Mouse (Mus musculus) gastrocnemius, postnatal 4 days (tissue): ENCODE measurements around the gene Olfr317. TPM values are rescaled to one million over a fixed set of nuclear protein-coding genes. Genes with fewer than 3 reads are reported as not detected.
"Not testable (repeated sequence)": the region's sequence is repeated elsewhere in the genome, so short reads cannot be mapped to it uniquely, and the experiment has no call there.

Experiments used
- DNase-seq, 2 experiments: peaks; one replicate each; pipeline ENCODE4 v3.0.0; 2021 to 2022; ENCODE audit warnings: low spot score in 2 of 2, mixed read lengths in 2 of 2
- long read RNA-seq, 2 experiments: library from polyadenylated mRNA; stranded (forward); transcript quantifications; one replicate each; pipeline ENCODE4 v2.0.0; 2021
- total RNA-seq, 2 experiments: library from RNA; stranded (reverse); gene quantifications; 2 replicates each; pipeline ENCODE4 v1.2.3; 2021

Gene Olfr317
- not detected for total RNA-seq
- long read RNA-seq, experiment 1: 0 reads
- long read RNA-seq, experiment 2: 0 reads

DNA sequence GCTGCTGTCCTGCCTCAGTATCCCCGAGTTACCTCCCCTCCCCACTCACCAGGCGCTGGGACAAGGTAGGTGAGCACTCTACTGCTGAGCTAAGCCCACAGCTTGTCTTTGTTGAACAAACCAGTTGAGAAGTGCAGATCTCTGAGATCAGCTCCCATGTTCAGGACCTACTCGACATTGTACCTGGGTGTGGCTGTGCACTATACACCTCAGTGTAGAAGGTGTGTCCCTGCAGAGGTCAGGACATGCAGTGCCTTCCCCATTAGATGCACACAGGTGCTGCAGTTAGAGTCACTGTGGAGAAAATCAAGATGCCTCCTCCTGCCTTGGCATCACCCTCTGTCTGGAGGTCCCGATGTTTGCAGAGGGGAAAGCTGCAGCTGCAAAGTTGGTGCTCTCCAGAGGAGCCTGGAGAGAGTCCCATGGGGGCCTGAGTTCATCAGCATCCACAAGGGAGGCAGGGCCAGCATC, at the start of gene Olfr317:
Gene Olfr317, minus strand, starts transcription at position 421 of the 471 bp plus-strand sequence.
- no peak for DNase-seq

DNA sequence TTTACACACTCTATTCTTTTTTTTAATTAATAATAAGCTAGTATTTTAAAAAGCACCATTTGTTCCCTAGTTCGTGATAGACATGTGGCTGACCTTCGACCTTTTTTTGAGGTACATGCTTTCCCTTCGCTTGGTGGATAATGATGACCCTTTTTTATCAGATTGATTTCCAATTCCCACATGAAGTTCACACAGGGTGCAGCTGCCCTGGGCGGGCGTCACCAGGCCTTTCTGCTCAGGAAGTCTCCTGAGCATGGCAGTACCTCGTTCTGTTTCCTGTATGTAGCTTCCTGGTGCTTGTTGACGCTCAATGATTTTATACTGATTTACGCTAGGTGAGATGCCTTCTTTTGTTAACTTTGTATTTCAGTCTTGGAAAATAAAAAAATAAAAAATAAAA, 49.3 kb upstream of the Olfr317 start:
- no peak for DNase-seq

DNA sequence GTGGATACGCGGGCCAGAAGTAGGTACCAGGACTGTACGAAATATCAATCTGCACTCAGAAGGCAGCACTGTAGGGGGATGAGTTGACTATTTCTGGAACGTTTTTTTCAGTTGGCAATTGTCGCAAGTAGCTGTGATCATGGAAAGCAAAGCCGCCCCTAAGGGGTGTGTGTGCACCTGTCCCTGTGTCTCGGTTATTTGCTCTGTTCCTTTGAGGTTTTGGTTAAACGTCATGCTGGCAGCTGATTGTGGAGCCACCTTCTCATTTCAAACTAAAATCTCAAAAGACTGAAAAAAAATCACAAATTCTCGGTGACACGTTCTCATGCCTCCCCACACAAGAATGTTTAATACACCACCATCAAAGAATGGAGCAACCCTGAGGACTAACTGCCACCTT, 48.6 kb upstream of the Olfr317 start:
- no peak for DNase-seq

DNA sequence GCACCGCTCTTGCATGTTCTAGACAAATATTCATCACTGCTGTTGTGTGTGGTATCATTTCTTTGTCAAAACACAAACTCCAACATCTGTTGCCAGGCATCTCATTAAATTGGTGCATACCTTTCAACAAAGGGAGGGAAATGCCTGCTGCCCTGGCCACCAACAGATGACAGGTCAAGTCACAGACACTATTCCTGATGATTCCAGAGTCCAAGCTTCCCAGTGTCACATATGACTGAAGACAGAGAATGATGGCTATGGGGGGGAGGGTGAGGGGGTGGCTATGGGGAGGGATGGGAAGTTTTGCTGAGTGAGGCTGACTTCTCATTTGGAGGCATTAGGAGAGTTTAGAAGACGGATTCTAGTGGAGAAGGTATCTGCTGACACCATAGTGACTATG, 45.2 kb upstream of the Olfr317 start:
- DNase-seq: no peak

DNA sequence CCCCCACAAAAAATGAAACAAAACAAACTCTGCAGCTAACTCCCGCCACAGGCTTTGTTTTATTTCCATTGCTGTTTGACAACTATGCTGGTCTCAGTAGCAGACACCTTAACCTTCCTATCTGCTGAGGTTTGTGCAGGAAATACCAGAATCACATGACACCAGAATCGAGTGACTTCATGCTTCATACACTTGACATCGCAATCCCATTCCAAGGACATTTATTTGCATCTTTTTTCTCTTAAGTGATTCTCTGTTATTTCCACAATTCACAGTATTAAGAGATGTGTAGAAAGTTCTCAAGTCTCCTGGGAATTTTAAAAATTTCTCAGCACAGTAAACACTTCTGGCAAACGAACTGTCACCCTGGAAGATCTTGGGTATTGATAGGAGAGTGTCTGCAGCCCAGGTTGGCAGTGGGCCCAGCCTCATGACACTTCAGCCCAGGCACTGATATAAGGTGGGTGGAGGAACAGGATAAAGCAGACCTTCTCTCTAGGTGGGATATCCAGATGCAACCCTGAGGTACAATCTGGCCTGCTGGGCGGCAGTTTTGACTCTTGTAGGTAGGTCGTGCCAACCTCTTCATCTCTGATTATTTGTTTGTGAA, 43.6 kb upstream of the Olfr317 start, which contains the start of gene Olfr314:
Gene Olfr314, plus strand, starts transcription at position 473 of the 610 bp plus-strand sequence.
- DNase-seq: no peak

DNA sequence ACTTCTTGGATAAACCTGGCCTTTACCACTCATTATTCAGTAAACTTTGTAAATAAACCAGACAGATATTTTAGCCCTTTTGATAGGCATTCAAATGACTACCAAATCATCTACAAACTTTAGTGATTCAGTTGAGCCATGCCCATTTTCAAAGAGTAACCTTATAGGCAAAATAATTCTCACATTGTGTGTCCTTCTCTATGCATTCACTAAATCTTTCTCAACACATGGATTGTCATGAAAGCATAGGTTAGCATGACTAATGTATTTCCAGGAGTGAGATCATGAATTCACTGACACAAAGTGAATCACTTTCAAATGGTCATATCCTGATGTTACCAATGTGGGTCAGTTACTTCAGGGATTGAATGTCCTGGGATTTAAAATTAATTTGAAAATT, 33.9 kb upstream of the Olfr317 start, which contains the start of gene Olfr315:
Gene Olfr315, plus strand, starts transcription at position 301 of the 400 bp plus-strand sequence.
- no peak for DNase-seq

DNA sequence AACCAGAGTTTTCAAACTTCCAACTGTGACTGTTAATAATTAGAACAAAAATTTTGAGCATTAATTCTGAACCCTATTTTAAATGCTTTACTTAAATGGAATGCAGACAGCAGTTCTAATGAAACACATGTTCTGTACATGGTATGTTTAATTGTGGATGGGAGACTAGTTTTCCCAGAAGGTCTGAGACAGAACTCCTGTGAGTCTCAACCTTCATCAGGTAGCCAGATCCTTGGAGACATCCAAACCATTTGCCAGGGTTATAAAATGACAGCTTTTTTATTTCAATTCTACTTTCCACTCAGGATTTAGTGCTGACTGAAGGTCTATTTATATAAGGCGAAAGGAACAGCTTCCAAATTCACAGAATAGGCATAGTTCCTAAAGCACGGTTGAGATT, 13.4 kb upstream of the Olfr317 start, which contains the start of gene Olfr316:
Gene Olfr316, plus strand, starts transcription at position 301 of the 400 bp plus-strand sequence.
- DNase-seq: no peak

DNA sequence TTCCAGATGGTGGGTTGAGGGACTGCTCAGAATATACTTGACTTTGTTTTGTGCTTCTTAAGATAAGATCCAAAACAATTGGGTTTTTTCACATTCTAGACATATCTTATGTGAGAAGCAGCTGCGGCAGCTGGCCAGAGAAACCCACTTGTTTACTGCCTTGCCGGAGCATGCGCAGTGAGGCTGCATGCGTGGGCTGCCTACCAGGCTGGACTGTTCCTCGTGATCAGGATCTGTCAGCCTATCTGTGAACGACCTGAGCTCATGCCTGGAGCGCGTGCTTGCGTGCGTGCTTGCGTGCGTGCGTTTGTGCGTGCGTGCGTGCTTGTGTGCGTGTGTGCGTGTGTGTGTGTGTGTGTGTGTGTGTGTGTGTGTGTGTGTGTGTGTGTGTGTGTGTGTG, 12.1 kb upstream of the Olfr317 start:
- not testable (repeated sequence) for DNase-seq

DNA sequence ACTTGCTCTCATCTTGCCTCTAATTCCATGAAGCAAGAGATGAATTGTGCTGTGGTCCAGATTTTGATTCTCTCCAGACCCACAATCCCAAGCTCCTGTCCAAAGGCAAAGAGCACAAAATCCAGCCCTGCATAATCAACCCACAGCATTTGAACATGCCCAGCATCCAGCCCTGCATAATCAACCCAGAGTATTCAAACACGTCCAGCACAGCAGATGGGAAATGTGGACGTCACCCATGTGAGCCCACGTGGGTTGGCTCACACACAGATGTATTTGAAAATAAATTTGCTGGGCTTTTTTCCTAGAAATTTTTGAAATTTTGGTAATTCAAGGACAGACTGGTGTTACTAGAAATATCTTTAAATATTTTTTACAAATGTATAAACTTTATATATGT, 5.6 kb downstream of the Olfr317 start:
- no peak for DNase-seq

DNA sequence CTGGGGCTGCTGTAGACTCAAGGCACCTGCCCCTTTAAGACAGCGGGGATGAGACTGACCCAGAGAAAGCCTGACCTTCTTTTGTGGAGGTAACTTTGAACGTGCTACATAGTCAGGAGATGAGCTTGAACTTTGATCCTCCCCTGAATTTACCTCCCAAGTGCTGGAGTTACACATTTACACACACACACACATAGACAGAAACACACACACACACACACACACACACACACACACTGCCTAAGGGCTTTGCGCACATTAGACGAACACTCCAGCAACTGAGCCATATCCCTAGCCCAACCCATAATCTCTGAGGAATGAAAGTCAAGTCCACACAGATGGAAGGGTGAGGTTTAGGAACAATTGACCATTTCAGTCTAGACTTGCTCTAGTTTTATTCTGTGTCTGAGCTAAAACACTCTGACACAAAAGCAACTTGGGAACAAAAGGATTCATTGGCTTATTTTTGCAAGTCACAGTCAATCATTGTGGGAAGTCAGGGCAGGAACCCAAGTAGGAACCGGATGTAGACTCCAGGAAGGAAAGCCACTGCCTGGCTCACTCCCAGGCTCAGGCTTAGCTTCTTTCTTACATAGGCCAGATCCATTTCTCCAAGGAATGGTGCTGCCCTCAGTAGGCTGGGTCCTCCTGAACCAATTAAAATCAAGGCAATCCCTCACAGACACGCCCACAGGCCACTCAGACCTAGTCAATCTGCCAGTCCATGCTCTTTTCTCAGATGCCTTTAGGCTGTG, 10.9 kb downstream of the Olfr317 start:
- DNase-seq: not testable (repeated sequence)

DNA sequence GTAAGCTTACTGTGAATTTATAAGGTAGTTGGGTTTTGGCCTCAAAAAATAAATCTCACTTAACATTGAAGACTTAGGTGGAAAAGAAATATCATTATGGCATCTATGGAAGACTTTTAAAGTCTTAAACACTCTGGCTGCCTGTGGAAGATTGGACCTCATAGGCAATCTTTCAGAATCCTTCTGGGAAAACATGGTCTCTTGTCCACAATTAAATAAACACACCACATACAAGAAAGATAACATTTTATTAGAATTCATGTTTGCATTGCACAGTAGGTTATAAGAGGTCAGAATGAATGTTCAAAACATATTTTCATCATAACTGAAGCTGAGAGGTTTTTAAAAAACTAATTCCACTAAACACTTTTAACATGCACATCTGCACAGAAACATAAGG, 15.1 kb downstream of the Olfr317 start, which contains the start of gene Olfr318:
Gene Olfr318, minus strand, starts transcription at position 101 of the 400 bp plus-strand sequence.
- no peak for DNase-seq

DNA sequence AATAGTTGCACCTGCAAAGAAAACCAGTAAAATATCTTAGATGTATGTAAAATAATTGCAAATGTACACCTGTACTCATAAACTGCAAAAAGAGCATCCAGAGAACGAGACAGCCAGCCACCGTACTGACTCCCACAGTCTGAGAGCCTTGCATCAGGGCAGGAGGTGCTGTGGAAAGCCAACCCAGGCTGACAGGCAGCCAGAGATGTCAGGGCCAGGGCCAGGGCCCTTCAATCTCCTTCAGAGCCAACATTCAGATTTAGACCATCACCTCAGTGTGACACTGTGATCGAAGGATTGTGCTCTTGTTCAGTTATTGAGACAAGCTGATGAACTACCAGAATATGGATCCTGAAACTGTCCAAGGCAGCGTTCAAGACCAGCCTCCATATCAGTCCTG, 19.3 kb downstream of the Olfr317 start:
- DNase-seq: no peak

DNA sequence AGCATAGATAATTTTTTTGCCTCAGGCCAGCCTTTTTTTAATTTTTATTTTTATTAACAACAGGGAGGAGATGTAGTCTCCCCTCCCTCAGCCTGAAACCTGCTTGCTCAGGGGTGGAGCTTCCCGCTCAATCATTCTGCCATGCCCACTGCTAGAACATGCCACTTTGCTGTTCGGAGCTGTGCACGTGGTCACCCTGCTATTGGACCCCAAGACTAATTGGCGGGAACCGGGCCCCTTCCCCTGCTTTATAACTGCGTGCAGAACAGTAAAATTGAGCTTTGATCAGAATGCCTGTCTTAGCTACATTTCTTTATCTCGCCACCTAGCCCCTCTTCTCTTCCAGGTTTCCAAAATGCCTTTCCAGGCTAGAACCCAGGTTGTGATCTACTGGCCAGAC, 21.3 kb downstream of the Olfr317 start:
- not testable (repeated sequence) for DNase-seq

DNA sequence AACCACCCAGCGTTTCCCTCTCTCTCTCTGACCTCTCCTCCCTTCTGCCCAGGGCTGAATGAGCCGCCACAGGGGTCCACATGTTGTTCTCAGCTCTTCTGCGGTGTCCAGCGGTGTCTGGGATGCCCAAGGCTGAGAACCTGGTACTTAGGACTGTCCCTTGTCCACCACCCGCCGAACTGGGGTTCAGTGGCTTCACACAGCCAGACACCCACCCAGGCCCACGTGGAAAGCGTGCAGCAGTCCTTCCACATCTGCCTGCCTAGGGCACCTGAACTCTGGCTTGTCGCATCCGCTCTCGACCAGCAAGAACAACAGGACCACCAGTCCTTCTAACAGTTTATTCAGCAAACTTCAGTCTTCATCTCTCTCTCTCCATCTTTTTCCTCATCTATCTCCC, 29.9 kb downstream of the Olfr317 start:
- no peak for DNase-seq

DNA sequence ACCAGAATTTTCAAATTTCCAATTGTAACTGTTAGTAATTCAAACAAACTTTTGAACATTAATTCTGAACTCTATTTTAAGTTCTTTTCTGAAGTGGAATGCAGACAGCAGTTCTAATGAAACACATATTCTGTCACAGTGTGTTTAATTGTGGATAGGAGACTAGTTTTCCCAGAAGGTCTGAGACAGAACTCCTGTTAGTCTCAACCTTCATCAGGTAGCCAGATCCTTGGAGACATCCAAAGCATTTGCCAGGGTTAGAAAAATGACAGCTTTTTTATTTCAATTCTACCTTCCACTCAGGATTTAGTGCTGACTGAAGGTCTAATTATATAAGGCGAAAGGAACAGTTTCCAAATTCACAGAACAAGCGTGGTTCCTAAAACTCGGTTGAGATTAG, 40.1 kb downstream of the Olfr317 start, which contains the start of gene Olfr319:
Gene Olfr319, plus strand, starts transcription at position 301 of the 400 bp plus-strand sequence.
- no peak for DNase-seq

Other genes with a start within 250 kb of the Olfr317 start
- not detected for gene Olfr332, start 246.7 kb downstream of the Olfr317 start, total RNA-seq
- gene Olfr331, start 236.6 kb downstream of the Olfr317 start, total RNA-seq: not detected
- not detected for gene Olfr330, start 204.4 kb downstream of the Olfr317 start, total RNA-seq
- gene Olfr329-ps, start 192.8 kb downstream of the Olfr317 start, total RNA-seq: not detected
- gene Olfr328, start 183.6 kb downstream of the Olfr317 start, total RNA-seq: not detected
- gene Olfr224, start 168.7 kb downstream of the Olfr317 start, total RNA-seq: not detected
- not detected for gene Olfr325, start 161.5 kb downstream of the Olfr317 start, total RNA-seq
- not detected for gene Olfr324, start 144.1 kb downstream of the Olfr317 start, total RNA-seq
- not detected for gene 2210407C18Rik, start 123.1 kb downstream of the Olfr317 start, total RNA-seq
- gene Olfr323, start 108.7 kb downstream of the Olfr317 start, total RNA-seq: not detected
- under 1 TPM in 1 of 2 experiments, not detected in 1; 0.13 TPM for gene Trim58, start 98.7 kb downstream of the Olfr317 start, total RNA-seq
- not detected for gene Olfr322, start 80.4 kb downstream of the Olfr317 start, total RNA-seq
- not detected for gene Olfr320, start 58.1 kb downstream of the Olfr317 start, total RNA-seq
- not detected for gene Olfr319, start 40.0 kb downstream of the Olfr317 start, total RNA-seq
- gene Olfr318, start 15.2 kb downstream of the Olfr317 start, total RNA-seq: not detected
- not detected for gene Olfr316, start 13.5 kb upstream of the Olfr317 start, total RNA-seq
- not detected for gene Olfr315, start 34.0 kb upstream of the Olfr317 start, total RNA-seq
- not detected for gene Olfr314, start 43.7 kb upstream of the Olfr317 start, total RNA-seq
- gene Fam183b, start 62.7 kb upstream of the Olfr317 start, total RNA-seq: under 1 TPM in 1 of 2 experiments, not detected in 1; 0.52 TPM
- not detected for gene Olfr313, start 75.8 kb upstream of the Olfr317 start, total RNA-seq
- not detected for gene Olfr312, start 90.0 kb upstream of the Olfr317 start, total RNA-seq
- not detected for gene Olfr311, start 100.0 kb upstream of the Olfr317 start, total RNA-seq
- 1 to 10 TPM; 3.7 to 4.5 TPM for gene Gm12258, start 107.9 kb upstream of the Olfr317 start, total RNA-seq
- 1 to 10 TPM; 3.2 to 3.6 TPM for gene 2810021J22Rik, start 128.0 kb upstream of the Olfr317 start, total RNA-seq
- gene Zfp39, start 165.0 kb upstream of the Olfr317 start, total RNA-seq: 1 to 10 TPM; 6.9 to 8.1 TPM
- under 1 TPM in 1 of 2 experiments, not detected in 1; 0.18 TPM for gene Btnl10, start 178.7 kb upstream of the Olfr317 start, total RNA-seq
- gene Rnf187, start 199.7 kb upstream of the Olfr317 start, total RNA-seq: 100 to 1,000 TPM; 161 to 162 TPM
- 10 to 100 TPM in 1 of 2 experiments, 1 to 10 TPM in 1; 9.8 to 17.0 TPM for gene Hist3h2ba, start 209.7 kb upstream of the Olfr317 start, total RNA-seq
- gene Hist3h2a, start 215.5 kb upstream of the Olfr317 start, total RNA-seq: 10 to 100 TPM; 37.1 to 42.7 TPM
- under 1 TPM; 0.23 to 0.29 TPM for gene Trim17, start 215.5 kb upstream of the Olfr317 start, total RNA-seq
- gene Trim11, start 238.9 kb upstream of the Olfr317 start, total RNA-seq: 10 to 100 TPM; 16.7 to 19.6 TPM